Mouse (Mus musculus) inflammation-experienced regulatory T-cells (primary cell): ENCODE measurements around the gene Tmem14c. TPM values are rescaled to one million over a fixed set of nuclear protein-coding genes. Genes with fewer than 3 reads are reported as not detected.

Source experiments
- polyA plus RNA-seq, 2 experiments: library from polyadenylated mRNA; unstranded; fragments of 100-300 nt; shearing (Covaris generic); gene quantifications; one replicate each; pipeline ENCODE4 v1.2.1; 2017

Gene Tmem14c
- 100 to 1,000 TPM; 132 to 145 TPM for polyA plus RNA-seq

DNA sequence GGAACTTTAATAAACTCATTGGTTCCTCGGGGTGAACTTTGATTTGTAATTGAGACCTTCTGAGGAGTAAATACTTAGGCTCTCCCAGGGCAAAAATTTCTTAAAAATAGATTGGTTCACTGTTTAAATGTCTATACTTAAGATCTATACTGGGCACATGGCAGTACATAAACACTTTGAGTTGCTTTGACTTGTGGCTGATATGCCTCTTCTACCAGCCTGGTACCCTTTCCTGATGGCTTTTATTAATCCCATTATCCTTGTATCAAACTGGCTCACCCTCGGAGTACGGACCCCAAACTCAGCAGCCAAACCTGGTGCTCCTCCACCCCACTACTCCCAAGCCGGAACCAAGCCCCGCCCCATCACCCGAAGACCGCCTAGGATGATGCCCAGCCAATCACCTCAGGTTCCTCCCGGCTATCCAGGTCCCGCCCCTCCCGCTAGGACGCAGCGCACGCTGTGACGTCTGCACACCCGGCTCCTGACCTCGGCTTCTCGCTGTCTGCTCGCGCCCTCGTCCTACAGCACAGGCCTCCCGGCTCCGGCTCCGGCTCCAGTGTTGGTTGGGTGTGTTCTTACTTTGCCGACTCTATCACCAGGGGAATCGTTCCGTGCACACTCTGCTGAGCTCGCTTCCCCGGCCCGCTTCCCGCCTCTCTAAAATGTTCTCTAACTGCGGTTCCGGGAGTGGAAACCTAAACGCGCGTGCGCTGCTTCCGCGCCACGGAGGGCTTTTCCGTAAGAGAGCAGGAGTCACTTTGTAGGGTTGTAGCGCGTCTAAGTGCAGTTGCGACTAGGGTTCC is at the start of gene Tmem14c:
Gene Tmem14c (plus strand): TSS at position 464 of the 806 bp plus-strand sequence.

DNA sequence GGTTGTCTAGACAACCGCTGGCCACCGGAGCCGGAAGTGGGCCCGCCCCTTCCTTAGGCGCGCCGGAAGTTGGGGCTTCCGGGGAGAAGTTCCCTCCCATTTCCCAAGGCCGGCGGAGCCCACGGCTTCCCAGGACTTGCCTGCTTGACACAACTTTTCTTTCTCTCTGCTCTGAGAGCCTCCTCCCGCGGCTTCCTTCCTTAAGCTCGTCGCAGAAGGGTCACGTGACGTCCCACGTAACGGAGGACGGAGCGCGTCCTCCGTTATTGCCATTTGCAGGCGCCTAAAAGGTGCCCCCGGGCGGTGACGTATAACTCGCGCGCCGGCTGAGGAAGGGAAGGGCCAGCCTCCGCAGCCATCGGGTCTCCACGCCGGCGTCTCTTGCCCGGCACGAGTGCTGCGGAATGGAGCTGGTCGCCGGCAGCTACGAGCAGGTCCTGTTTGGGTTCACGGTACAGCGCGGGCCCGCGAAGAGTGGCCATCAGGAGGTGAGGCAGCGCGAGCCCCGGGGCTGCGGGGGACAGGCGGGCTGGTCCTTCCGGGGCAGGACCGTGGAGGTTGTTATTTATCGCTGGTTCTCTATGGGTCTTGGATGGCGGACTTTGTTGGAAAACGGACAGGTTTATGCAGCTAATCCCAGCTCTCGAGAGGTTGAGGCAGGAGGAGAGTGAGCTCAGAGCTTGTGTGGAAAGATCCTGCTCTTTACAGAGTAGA is 15.0 kb upstream of the Tmem14c start, which contains the start of gene Pak1ip1:
Gene Pak1ip1 (plus strand): TSS at position 98 of the 714 bp plus-strand sequence.

Other genes starting within 250 kb of the Tmem14c start
- 1 to 10 TPM in 1 of 2 experiments, not detected in 1; 1.9 TPM for gene Gcnt2, start 156.5 kb upstream of the Tmem14c start, polyA plus RNA-seq
- gene Pak1ip1, start 15.3 kb upstream of the Tmem14c start, polyA plus RNA-seq, result 100 to 1,000 TPM in 1 of 2 experiments, 10 to 100 TPM in 1; 78.8 to 103 TPM
- gene Mak, start 63.4 kb downstream of the Tmem14c start, polyA plus RNA-seq, result 1 to 10 TPM in 1 of 2 experiments, under 1 TPM in 1; 0.12 to 1.1 TPM
- under 1 TPM; 0.18 to 0.76 TPM for gene Gcm2, start 94.7 kb downstream of the Tmem14c start, polyA plus RNA-seq
- under 1 TPM; 0.42 to 0.83 TPM for gene Sycp2l, start 98.0 kb downstream of the Tmem14c start, polyA plus RNA-seq
- under 1 TPM in 1 of 2 experiments, not detected in 1; 0.20 TPM for gene Elovl2, start 204.1 kb downstream of the Tmem14c start, polyA plus RNA-seq
- gene Smim13, start 233.6 kb downstream of the Tmem14c start, polyA plus RNA-seq, result 10 to 100 TPM; 10.5 to 12.2 TPM